Mouse (Mus musculus): Measurements from ENCODE around the gene Pak7.

The Pak7 gene

GRCm38 (mm10) chr2:136150752-136151151 lies 237.0 kb downstream of the Pak7 start:
- DNase-seq (ENCODE audit: low spot score): no peak

- DNase-seq (ENCODE audit: low spot score): peak; percentile 5
Observed at GRCm38 (mm10) chr2:136149530-136149929, 238.2 kb downstream of the Pak7 start.

GRCm38 (mm10) chr2:136148999-136149398 lies 238.8 kb downstream of the Pak7 start:
- peak; percentile 51 for DNase-seq (ENCODE audit: low spot score)

- no peak for DNase-seq (ENCODE audit: low spot score)
Observed at GRCm38 (mm10) chr2:136140807-136141206, 247.0 kb downstream of the Pak7 start.

GRCm38 (mm10) chr2:136139159-136140069 lies 248.4 kb downstream of the Pak7 start:
- DNase-seq (ENCODE audit: low spot score): no peak

GRCm38 (mm10) chr2:136138451-136138850 lies 249.3 kb downstream of the Pak7 start:
- DNase-seq (ENCODE audit: low spot score): no peak

- DNase-seq (ENCODE audit: low spot score): peak; percentile 2
Observed at GRCm38 (mm10) chr2:136121867-136122266, 265.9 kb downstream of the Pak7 start.

- DNase-seq (ENCODE audit: low spot score): no peak
Observed at GRCm38 (mm10) chr2:136118006-136118405, 269.8 kb downstream of the Pak7 start.

GRCm38 (mm10) chr2:136113374-136113773 lies 274.4 kb downstream of the Pak7 start:
- DNase-seq (ENCODE audit: low spot score): no peak

- DNase-seq (ENCODE audit: low spot score): no peak
Observed at GRCm38 (mm10) chr2:136109038-136109363, 278.8 kb downstream of the Pak7 start.

- no peak for DNase-seq (ENCODE audit: low spot score)
Observed at GRCm38 (mm10) chr2:136108124-136109037, 279.4 kb downstream of the Pak7 start.

GRCm38 (mm10) chr2:136107597-136107996 lies 280.2 kb downstream of the Pak7 start:
- DNase-seq (ENCODE audit: low spot score): no peak

- DNase-seq (ENCODE audit: low spot score): no peak
Observed at GRCm38 (mm10) chr2:136097143-136097542, 290.6 kb downstream of the Pak7 start.

GRCm38 (mm10) chr2:136095978-136096377 lies 291.8 kb downstream of the Pak7 start:
- DNase-seq (ENCODE audit: low spot score): no peak

- no peak for DNase-seq (ENCODE audit: low spot score)
Observed at GRCm38 (mm10) chr2:136064356-136064755, 323.4 kb downstream of the Pak7 start.

GRCm38 (mm10) chr2:136059029-136059669 lies 328.6 kb downstream of the Pak7 start:
- DNase-seq (ENCODE audit: low spot score): no peak

- DNase-seq (ENCODE audit: low spot score): no peak
Observed at GRCm38 (mm10) chr2:136058398-136058797, 329.4 kb downstream of the Pak7 start.

- DNase-seq (ENCODE audit: low spot score): no peak
Observed at GRCm38 (mm10) chr2:136057861-136058331, 329.9 kb downstream of the Pak7 start.

GRCm38 (mm10) chr2:136051688-136052289 lies 336.0 kb downstream of the Pak7 start, which contains the start of gene Lamp5:
Gene Lamp5, plus strand, starts transcription at chr2:136052239.
- no peak for DNase-seq (ENCODE audit: low spot score)

- DNase-seq (ENCODE audit: low spot score): no peak
Observed at GRCm38 (mm10) chr2:136050793-136051615, 336.8 kb downstream of the Pak7 start.

GRCm38 (mm10) chr2:136048464-136048863 lies 339.3 kb downstream of the Pak7 start:
- DNase-seq (ENCODE audit: low spot score): no peak
